Mouse (Mus musculus): ENCODE results near the gene Il17rd. TPM values are rescaled to one million over a fixed set of nuclear protein-coding genes. Genes with fewer than 3 reads are reported as not detected.

Il17rd gene
- polyA plus RNA-seq, 1 experiment from 2014 or later: 1.8 TPM

- H3K27ac ChIP-seq (replicated peaks): no peak overlapping the region
- no peaks in the 10 kb centered on the region for H3K9me3 ChIP-seq
- 86% methylated on average over 1 of the region's 1 CpGs for WGBS
- no peaks in the 10 kb centered on the region for H3K27me3 ChIP-seq
- H3K9ac ChIP-seq (replicated peaks): no peak overlapping the region
- H3K36me3 ChIP-seq: no peaks in the 10 kb centered on the region
- no peaks in the 10 kb centered on the region for H3K4me1 ChIP-seq
- H3K4me2 ChIP-seq (replicated peaks): no peak overlapping the region
- no peak for ATAC-seq (replicated peaks)
- no peak overlapping the region for H3K4me3 ChIP-seq
Measured at GRCm38 (mm10) chr14:27131521-27131920, 92.8 kb downstream of the Il17rd start.

GRCm38 (mm10) chr14:27138891-27139290, 100.2 kb downstream of the Il17rd start:
- H3K27ac ChIP-seq (replicated peaks): no peak overlapping the region
- 82% methylated on average over 9 of the region's 9 CpGs for WGBS
- no peaks in the 10 kb centered on the region for H3K4me1 ChIP-seq
- H3K4me2 ChIP-seq (replicated peaks): no peak overlapping the region
- no peak overlapping the region for H3K4me3 ChIP-seq
- H3K27me3 ChIP-seq: no peaks in the 10 kb centered on the region
- H3K36me3 ChIP-seq: no peaks in the 10 kb centered on the region
- no peak for ATAC-seq (replicated peaks)
- no peak overlapping the region for H3K9ac ChIP-seq (replicated peaks)
- H3K9me3 ChIP-seq: no peaks in the 10 kb centered on the region

- Histone ChIP-seq H3K4me3 (no peak overlapping the region), H3K9me3 (no peaks in the 10 kb centered on the region), H3K27me3 (no peaks in the 10 kb centered on the region), H3K36me3 (no peaks in the 10 kb centered on the region), H3K27ac (replicated peaks) (no peak overlapping the region), H3K4me1 (no peaks in the 10 kb centered on the region), H3K9ac (replicated peaks) (no peak overlapping the region), H3K4me2 (replicated peaks) (no peak overlapping the region)
- 87% methylated on average over 3 of the region's 3 CpGs for WGBS
- no peak for ATAC-seq (replicated peaks)
Measured at GRCm38 (mm10) chr14:27139968-27140367, 101.2 kb downstream of the Il17rd start.

GRCm38 (mm10) chr14:27141486-27141885, 102.7 kb downstream of the Il17rd start:
- H3K4me2 ChIP-seq (replicated peaks): no peak overlapping the region
- H3K9ac ChIP-seq (replicated peaks): no peak overlapping the region
- H3K27me3 ChIP-seq: no peaks in the 10 kb centered on the region
- H3K4me1 ChIP-seq: no peaks in the 10 kb centered on the region
- H3K27ac ChIP-seq (replicated peaks): no peak overlapping the region
- no peak overlapping the region for H3K4me3 ChIP-seq
- no peak for ATAC-seq (replicated peaks)
- H3K36me3 ChIP-seq: no peaks in the 10 kb centered on the region
- no peaks in the 10 kb centered on the region for H3K9me3 ChIP-seq
- WGBS: 21% methylated on average over 3 of the region's 3 CpGs

- 91% methylated on average over 5 of the region's 5 CpGs for WGBS
- Histone ChIP-seq H3K4me3 (no peak overlapping the region), H3K9me3 (no peaks in the 10 kb centered on the region), H3K4me1 (no peaks in the 10 kb centered on the region), H3K27me3 (no peaks in the 10 kb centered on the region), H3K36me3 (no peaks in the 10 kb centered on the region), H3K9ac (replicated peaks) (no peak overlapping the region), H3K27ac (replicated peaks) (no peak overlapping the region), H3K4me2 (replicated peaks) (no peak overlapping the region)
- no peak for ATAC-seq (replicated peaks)
Measured at GRCm38 (mm10) chr14:27142680-27143079, 103.9 kb downstream of the Il17rd start.

- 67% methylated on average over 8 of the region's 8 CpGs for WGBS
- no peaks in the 10 kb centered on the region for H3K4me1 ChIP-seq
- H3K27ac ChIP-seq (replicated peaks): no peak overlapping the region
- no peaks in the 10 kb centered on the region for H3K27me3 ChIP-seq
- H3K4me2 ChIP-seq (replicated peaks): no peak overlapping the region
- ATAC-seq (replicated peaks): no peak
- H3K9me3 ChIP-seq: no peaks in the 10 kb centered on the region
- no peaks in the 10 kb centered on the region for H3K36me3 ChIP-seq
- no peak overlapping the region for H3K9ac ChIP-seq (replicated peaks)
- no peak overlapping the region for H3K4me3 ChIP-seq
Measured at GRCm38 (mm10) chr14:27145171-27146045, 106.7 kb downstream of the Il17rd start.

- no peak overlapping the region for H3K27ac ChIP-seq (replicated peaks)
- ATAC-seq (replicated peaks): no peak
- no peaks in the 10 kb centered on the region for H3K4me1 ChIP-seq
- no peak overlapping the region for H3K4me2 ChIP-seq (replicated peaks)
- no peaks in the 10 kb centered on the region for H3K27me3 ChIP-seq
- H3K9me3 ChIP-seq: no peaks in the 10 kb centered on the region
- WGBS: 95% methylated on average over 7 of the region's 7 CpGs
- no peaks in the 10 kb centered on the region for H3K36me3 ChIP-seq
- H3K9ac ChIP-seq (replicated peaks): no peak overlapping the region
- H3K4me3 ChIP-seq: no peak overlapping the region
Measured at GRCm38 (mm10) chr14:27147726-27148125, 109.0 kb downstream of the Il17rd start.

- Histone ChIP-seq H3K4me3 (no peak overlapping the region), H3K27ac (replicated peaks) (no peak overlapping the region), H3K4me2 (replicated peaks) (no peak overlapping the region), H3K27me3 (no peaks in the 10 kb centered on the region), H3K36me3 (no peaks in the 10 kb centered on the region), H3K9me3 (no peaks in the 10 kb centered on the region), H3K9ac (replicated peaks) (no peak overlapping the region), H3K4me1 (no peaks in the 10 kb centered on the region)
- ATAC-seq (replicated peaks): no peak
- WGBS: 90% methylated on average over 5 of the region's 5 CpGs
Measured at GRCm38 (mm10) chr14:27149401-27149800, 110.7 kb downstream of the Il17rd start.

GRCm38 (mm10) chr14:27150011-27150640, 111.4 kb downstream of the Il17rd start:
- no peak overlapping the region for H3K27ac ChIP-seq (replicated peaks)
- no peak overlapping the region for H3K4me3 ChIP-seq
- WGBS: 77% methylated on average over 6 of the region's 6 CpGs
- H3K36me3 ChIP-seq: no peaks in the 10 kb centered on the region
- no peaks in the 10 kb centered on the region for H3K27me3 ChIP-seq
- H3K4me2 ChIP-seq (replicated peaks): no peak overlapping the region
- ATAC-seq (replicated peaks): no peak
- no peaks in the 10 kb centered on the region for H3K9me3 ChIP-seq
- no peak overlapping the region for H3K9ac ChIP-seq (replicated peaks)
- no peaks in the 10 kb centered on the region for H3K4me1 ChIP-seq

GRCm38 (mm10) chr14:27151432-27151831, 112.7 kb downstream of the Il17rd start:
- no peaks in the 10 kb centered on the region for H3K36me3 ChIP-seq
- H3K9ac ChIP-seq (replicated peaks): no peak overlapping the region
- H3K4me1 ChIP-seq: no peaks in the 10 kb centered on the region
- no peak overlapping the region for H3K4me2 ChIP-seq (replicated peaks)
- no peak overlapping the region for H3K4me3 ChIP-seq
- H3K27ac ChIP-seq (replicated peaks): no peak overlapping the region
- H3K9me3 ChIP-seq: no peaks in the 10 kb centered on the region
- H3K27me3 ChIP-seq: no peaks in the 10 kb centered on the region
- 54% methylated on average over 8 of the region's 8 CpGs for WGBS
- no peak for ATAC-seq (replicated peaks)

GRCm38 (mm10) chr14:27155088-27155487, 116.3 kb downstream of the Il17rd start:
- Histone ChIP-seq H3K4me1 (no peaks in the 10 kb centered on the region), H3K9ac (replicated peaks) (no peak overlapping the region), H3K36me3 (no peaks in the 10 kb centered on the region), H3K27ac (replicated peaks) (no peak overlapping the region), H3K4me2 (replicated peaks) (no peak overlapping the region), H3K27me3 (no peaks in the 10 kb centered on the region), H3K9me3 (no peaks in the 10 kb centered on the region), H3K4me3 (no peak overlapping the region)
- ATAC-seq (replicated peaks): no peak
- 90% methylated on average over 6 of the region's 6 CpGs for WGBS

- no peaks in the 10 kb centered on the region for H3K9me3 ChIP-seq
- ATAC-seq (replicated peaks): no peak
- H3K27ac ChIP-seq (replicated peaks): no peak overlapping the region
- 78% methylated on average over 6 of the region's 6 CpGs for WGBS
- no peaks in the 10 kb centered on the region for H3K27me3 ChIP-seq
- no peak overlapping the region for H3K4me2 ChIP-seq (replicated peaks)
- no peak overlapping the region for H3K4me3 ChIP-seq
- H3K36me3 ChIP-seq: no peaks in the 10 kb centered on the region
- H3K9ac ChIP-seq (replicated peaks): no peak overlapping the region
- H3K4me1 ChIP-seq: no peaks in the 10 kb centered on the region
Measured at GRCm38 (mm10) chr14:27156032-27156431, 117.3 kb downstream of the Il17rd start.

Measured in forebrain, embryonic 15.5 days (tissue).